Mouse (Mus musculus) CH12.LX (cell line): ENCODE results near the gene Pdk2. TPM values are rescaled to one million over a fixed set of nuclear protein-coding genes. Genes with fewer than 3 reads are reported as not detected.

Source experiments
- DNase-seq: peaks from one replicate; pipeline ENCODE4 v3.0.0-alpha.2; 2013; ENCODE audit errors: extremely low read depth
- H3K27ac ChIP-seq: 2 replicates; pipeline ENCODE4 v1.5.1; 2012; ENCODE audit warnings: low read depth, mild to moderate bottlenecking, control low read depth, moderate library complexity; ENCODE audit not compliant: insufficient read depth
- H3K27me3 ChIP-seq: replicated peaks from 2 replicates; pipeline ENCODE3; 2012; ENCODE audit warnings: inconsistent platforms
- H3K36me3 ChIP-seq, 2 experiments: replicated peaks in 1 of 2; 2 replicates each; pipeline versions ENCODE3 to v1.6.1; 2012; ENCODE audit warnings: inconsistent platforms in 1 of 2, low read length in 1 of 2, mild to moderate bottlenecking in 1 of 2, mixed read lengths in 1 of 2, moderate library complexity in 1 of 2; ENCODE audit not compliant: control insufficient read depth in 1 of 2, insufficient read depth in 1 of 2
- H3K4me1 ChIP-seq, 2 experiments: 2 replicates each; pipeline ENCODE4 v1.6.1; 2012; ENCODE audit warnings: inconsistent platforms in 1 of 2, moderate library complexity in 1 of 2; ENCODE audit not compliant: insufficient read depth in 2 of 2, control insufficient read depth in 1 of 2
- H3K4me2 ChIP-seq: 2 replicates; pipeline ENCODE4 v1.6.1; 2012; ENCODE audit warnings: low read depth, mild to moderate bottlenecking, control low read depth; ENCODE audit not compliant: poor library complexity, insufficient read depth, severe bottlenecking
- H3K4me3 ChIP-seq, 3 experiments: fragments of 150-350 bp in 1 of 3; sonication (generic) in 1 of 3; replicated peaks in 1 of 3; 2 replicates each; pipeline versions ENCODE3 to v1.5.1; 2011 to 2012; ENCODE audit warnings: low read depth in 2 of 3, low read length in 2 of 3, mild to moderate bottlenecking in 2 of 3, moderate library complexity in 2 of 3, control low read depth in 1 of 3, improper control_type of control experiment in 1 of 3, inconsistent platforms in 1 of 3, mixed read lengths in 1 of 3; ENCODE audit not compliant: poor library complexity in 1 of 3
- H3K79me2 ChIP-seq: replicated peaks from 2 replicates; pipeline ENCODE4 v1.6.1; 2012; ENCODE audit warnings: mild to moderate bottlenecking, moderate library complexity; ENCODE audit not compliant: control insufficient read depth, poor library complexity, insufficient read depth, severe bottlenecking; ENCODE audit errors: extremely low read depth
- H3K9ac ChIP-seq: 2 replicates; pipeline ENCODE4 v1.6.1; 2012; ENCODE audit warnings: low read depth, mild to moderate bottlenecking, control low read depth, moderate library complexity; ENCODE audit not compliant: insufficient read depth
- H3K9me3 ChIP-seq: replicated peaks from 2 replicates; pipeline ENCODE3; 2012; ENCODE audit warnings: low read length, inconsistent platforms, mixed read lengths
- CHD2 ChIP-seq: IDR thresholded peaks from 2 replicates; pipeline ENCODE4 v1.6.1; 2011; ENCODE audit warnings: low read length, improper control_type of control experiment
- CTCF ChIP-seq, 2 experiments: IDR thresholded peaks in 1 of 2; conservative IDR thresholded peaks in 1 of 2; 2 replicates each; pipeline ENCODE4 v1.5.1; 2011 to 2012; ENCODE audit warnings: low read depth in 2 of 2, low read length in 2 of 2, improper control_type of control experiment in 1 of 2, inconsistent platforms in 1 of 2, mild to moderate bottlenecking in 1 of 2, moderate library complexity in 1 of 2
- ELF1 ChIP-seq: IDR thresholded peaks from 2 replicates; pipeline ENCODE4 v1.6.1; 2014; ENCODE audit warnings: low read depth, mild to moderate bottlenecking, inconsistent platforms, low read length, improper control_type of control experiment
- EP300 ChIP-seq: IDR thresholded peaks from 2 replicates; pipeline ENCODE4 v1.6.1; 2011; ENCODE audit warnings: low read length, improper control_type of control experiment
- ETS1 ChIP-seq: conservative IDR thresholded peaks from 2 replicates; pipeline ENCODE4 v1.6.1; 2012; ENCODE audit warnings: low read depth, mild to moderate bottlenecking, inconsistent platforms, low read length, improper control_type of control experiment, moderate library complexity
- IRF4 ChIP-seq: IDR thresholded peaks from 2 replicates; pipeline ENCODE4 v1.6.1; 2014; ENCODE audit warnings: low read depth, mild to moderate bottlenecking, inconsistent platforms, low read length, improper control_type of control experiment
- JUN ChIP-seq: IDR thresholded peaks from 2 replicates; pipeline ENCODE4 v1.6.1; 2011; ENCODE audit warnings: low read depth, mild to moderate bottlenecking, low read length, improper control_type of control experiment, moderate library complexity; ENCODE audit not compliant: insufficient read depth
- JUND ChIP-seq: conservative IDR thresholded peaks from 2 replicates; pipeline ENCODE4 v1.6.1; 2011; ENCODE audit warnings: low read depth, low read length, improper control_type of control experiment
- KAT2A ChIP-seq: IDR thresholded peaks from 2 replicates; pipeline ENCODE4 v1.6.1; 2012; ENCODE audit warnings: low read length, improper control_type of control experiment, inconsistent platforms; ENCODE audit not compliant: insufficient replicate concordance
- MAFK ChIP-seq: IDR thresholded peaks from 2 replicates; pipeline ENCODE4 v1.6.1; 2011; ENCODE audit warnings: low read length, improper control_type of control experiment; ENCODE audit not compliant: insufficient replicate concordance
- MAZ ChIP-seq: IDR thresholded peaks from 2 replicates; pipeline ENCODE4 v1.6.1; 2012; ENCODE audit warnings: low read depth, mild to moderate bottlenecking, inconsistent platforms, low read length, improper control_type of control experiment, moderate library complexity
- MEF2A ChIP-seq: IDR thresholded peaks from 2 replicates; pipeline ENCODE4 v1.6.1; 2014; ENCODE audit warnings: low read depth, mild to moderate bottlenecking, inconsistent platforms, low read length, improper control_type of control experiment, borderline replicate concordance
- MXI1 ChIP-seq: IDR thresholded peaks from 2 replicates; pipeline ENCODE4 v1.6.1; 2011; ENCODE audit warnings: mild to moderate bottlenecking, low read depth, low read length, improper control_type of control experiment
- NELFE ChIP-seq: IDR thresholded peaks from 2 replicates; pipeline ENCODE4 v1.6.1; 2011; ENCODE audit warnings: low read depth, low read length, improper control_type of control experiment
- NRF1 ChIP-seq: IDR thresholded peaks from 2 replicates; pipeline ENCODE4 v1.6.1; 2014; ENCODE audit warnings: low read depth, mild to moderate bottlenecking, inconsistent platforms, low read length, improper control_type of control experiment, moderate library complexity
- POLR2AphosphoS2 ChIP-seq: IDR thresholded peaks from 2 replicates; pipeline ENCODE4 v1.6.1; 2011; ENCODE audit warnings: low read depth, low read length, improper control_type of control experiment
- RAD21 ChIP-seq: IDR thresholded peaks from 2 replicates; pipeline ENCODE4 v1.6.1; 2011; ENCODE audit warnings: low read depth, mild to moderate bottlenecking, low read length, improper control_type of control experiment, moderate library complexity
- TCF12 ChIP-seq: IDR thresholded peaks from 2 replicates; pipeline ENCODE4 v1.6.1; 2014; ENCODE audit warnings: low read depth, mild to moderate bottlenecking, inconsistent platforms, low read length, improper control_type of control experiment
- UBTF ChIP-seq: IDR thresholded peaks from 2 replicates; pipeline ENCODE4 v1.6.1; 2012; ENCODE audit warnings: low read depth, mild to moderate bottlenecking, inconsistent platforms, low read length, improper control_type of control experiment, moderate library complexity
- USF1 ChIP-seq: IDR thresholded peaks from 2 replicates; pipeline ENCODE4 v1.6.1; 2014; ENCODE audit warnings: low read depth, mild to moderate bottlenecking, inconsistent platforms, low read length, improper control_type of control experiment
- ZKSCAN1 ChIP-seq: IDR thresholded peaks from 2 replicates; pipeline ENCODE4 v1.6.1; 2012; ENCODE audit warnings: low read depth, inconsistent platforms, low read length, improper control_type of control experiment, borderline replicate concordance
- ZMIZ1 ChIP-seq: IDR thresholded peaks from 2 replicates; pipeline ENCODE4 v1.6.1; 2012; ENCODE audit warnings: low read depth, mild to moderate bottlenecking, inconsistent platforms, low read length, improper control_type of control experiment
- ZNF384 ChIP-seq: IDR thresholded peaks from 2 replicates; pipeline ENCODE4 v1.6.1; 2012; ENCODE audit warnings: low read depth, low read length, improper control_type of control experiment, inconsistent platforms
- dilution Hi-C: fragments of 300-500 bp; cut with MboI; formaldehyde crosslinking; loops from 2 replicates; pipeline ENCODE4 v1.14.3; 2020; ENCODE audit warnings: low sequenced_read_pairs; ENCODE audit not compliant: extremely low pct_unique_long_range_greater_than_20kb, extremely low pct_ligation_motif_present
- in situ Hi-C: fragments of 300-500 bp; cut with MboI; formaldehyde crosslinking; loops from 3 replicates; pipeline ENCODE4 v1.14.3; 2019; ENCODE audit warnings: low sequenced_read_pairs, low pct_ligation_motif_present, low pct_unique_long_range_greater_than_20kb, mixed read lengths
- polyA plus RNA-seq: library from polyadenylated mRNA; unstranded; fragments of >175 nt; gene quantifications from 2 replicates; pipeline ENCODE4 v1.2.1, GENCODE M21; 2012; ENCODE audit warnings: low read depth; ENCODE audit not compliant: insufficient read length
- total RNA-seq, 2 experiments: library from RNA; depleted of rRNA; stranded (reverse); fragments of 300-350 nt in 1 of 2; fragments of >200 nt in 1 of 2; gene quantifications; 2 replicates each; pipeline ENCODE4 v1.2.3; 2012 to 2014

Pdk2 gene
- total and polyA plus RNA-seq, 3 experiments, result not detected

DNA sequence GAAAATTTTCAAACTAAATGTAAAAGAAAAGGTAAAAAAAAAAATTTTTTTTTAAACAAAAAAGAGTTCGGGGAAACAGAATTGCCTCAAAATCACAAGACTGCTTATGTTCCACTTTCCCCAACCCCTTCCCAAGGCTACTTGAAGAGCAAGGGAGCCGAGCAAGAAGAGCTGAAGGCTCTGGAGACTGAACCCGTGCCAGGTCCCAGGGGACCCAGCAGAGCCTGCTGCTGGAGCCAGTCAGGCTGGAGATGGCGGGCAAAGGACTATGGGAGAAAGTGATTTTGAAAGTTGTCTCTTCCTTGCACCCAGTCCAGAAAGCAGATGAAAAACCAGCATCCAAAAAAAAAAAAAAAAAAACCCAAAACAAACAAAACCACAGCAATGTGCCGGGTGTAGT lies 55.3 kb downstream of the Pdk2 start:
- in situ Hi-C loops, result no loop called here
- peaks cover 0 to 19% of the 10 kb centered on the region in 2 experiments; a peak in 2 of 4 replicates for H3K4me1 ChIP-seq
- peaks cover 35% of the 10 kb centered on the region for H3K27me3 ChIP-seq

DNA sequence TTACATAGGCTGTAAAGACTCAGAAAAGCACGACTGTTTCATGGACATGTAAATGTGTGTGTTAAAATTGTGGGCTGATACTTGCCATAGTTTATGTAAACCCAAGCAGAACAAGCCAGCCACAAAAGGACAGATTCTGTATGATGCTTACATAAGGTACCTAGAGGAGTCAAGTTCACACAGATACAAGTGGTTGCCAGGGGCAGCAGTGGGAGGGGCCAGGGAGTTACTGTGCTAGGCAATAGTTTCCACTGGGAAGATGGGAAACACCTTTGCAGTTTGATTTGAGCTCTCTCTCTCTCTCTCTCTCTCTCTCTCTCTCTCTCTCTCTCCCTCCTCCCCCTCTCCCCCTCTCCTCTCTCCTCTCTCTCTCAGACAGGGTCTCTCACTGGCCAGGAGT lies 56.0 kb downstream of the Pdk2 start:
- TF ChIP-seq CHD2 (no peak), CTCF (conservative IDR thresholded peaks at IDR 0.05 in 1 of 2, IDR thresholded peaks at IDR 0.05 in 1 of 2; ENCODE audit: low read depth in 2 of 2, low read length in 2 of 2) (no peak), KAT2A (no peak), ELF1 (no peak), MXI1 (no peak), RAD21 (no peak), NRF1 (no peak), MAZ (no peak), TCF12 (no peak), NELFE (no peak), ETS1 (no peak), MEF2A (no peak), ZMIZ1 (no peak), JUND (no peak), EP300 (no peak), POLR2AphosphoS2 (no peak), UBTF (no peak), MAFK (no peak), ZKSCAN1 (no peak), IRF4 (no peak)
- TF ChIP-seq, all 38 proteins: peak for 0
- Histone ChIP-seq H3K36me3 (no peaks in the 10 kb centered on the region), H3K4me2 (no peak overlapping the region), H3K9me3 (no peaks in the 10 kb centered on the region), H3K4me1 (peaks cover 0 to 18% of the 10 kb centered on the region in 2 experiments; a peak in 2 of 4 replicates), H3K4me3 (no peak overlapping the region), H3K9ac (no peak overlapping the region), H3K27ac (no peak overlapping the region), H3K27me3 (peaks cover 38% of the 10 kb centered on the region), H3K79me2 (no peaks in the 10 kb centered on the region)
- in situ Hi-C loops (no loop called here), dilution Hi-C loops (no loop called here)
- DNase-seq, result no peak

More for the DNA sequence above, 55.3 kb downstream of the Pdk2 start:
- no peak overlapping the region for H3K4me3 ChIP-seq
- no peak overlapping the region for H3K4me2 ChIP-seq
- H3K36me3 ChIP-seq, result no peaks in the 10 kb centered on the region
- H3K79me2 ChIP-seq, result no peaks in the 10 kb centered on the region
- H3K27ac ChIP-seq, result no peak overlapping the region
- H3K9me3 ChIP-seq, result no peaks in the 10 kb centered on the region
- no peak overlapping the region for H3K9ac ChIP-seq
- TF ChIP-seq KAT2A, result no peak
- TF ChIP-seq ZNF384, result 0 out of 2 replicates have a peak, but pooled peaks have one; percentile 27
- no peak for TF ChIP-seq USF1
- TF ChIP-seq NELFE, result no peak
- no peak for TF ChIP-seq JUN
- dilution Hi-C loops, result no loop called here
- DNase-seq, result no peak
